Mouse (Mus musculus) spleen, adult 18-20 months (tissue): ENCODE measurements around the gene Mettl24.

Experiments
- DNase-seq, 2 experiments: peaks; one replicate each; pipeline ENCODE4 v3.0.0; 2022; ENCODE audit warnings: mixed read lengths in 2 of 2

Gene Mettl24

DNA sequence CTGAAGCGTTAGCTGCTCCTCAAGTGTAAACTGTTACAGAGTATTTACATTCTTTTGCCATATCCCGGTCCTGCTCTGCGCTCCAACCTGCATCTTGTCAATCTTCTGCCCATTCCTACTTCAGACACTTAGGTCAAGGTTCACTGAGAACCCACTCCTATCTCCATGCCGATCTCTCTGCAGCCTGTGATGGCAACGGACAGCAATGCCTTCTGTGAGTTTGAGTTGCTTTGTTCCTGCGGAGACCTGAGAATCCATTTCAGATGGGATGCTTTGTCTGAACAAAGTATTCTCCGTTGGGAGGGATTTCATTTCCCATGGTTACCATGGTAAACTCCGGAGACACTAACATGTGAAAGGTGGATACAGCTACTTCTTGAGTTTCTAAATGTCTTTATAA lies 2.6 kb downstream of the Mettl24 start:
- no peak for DNase-seq

DNA sequence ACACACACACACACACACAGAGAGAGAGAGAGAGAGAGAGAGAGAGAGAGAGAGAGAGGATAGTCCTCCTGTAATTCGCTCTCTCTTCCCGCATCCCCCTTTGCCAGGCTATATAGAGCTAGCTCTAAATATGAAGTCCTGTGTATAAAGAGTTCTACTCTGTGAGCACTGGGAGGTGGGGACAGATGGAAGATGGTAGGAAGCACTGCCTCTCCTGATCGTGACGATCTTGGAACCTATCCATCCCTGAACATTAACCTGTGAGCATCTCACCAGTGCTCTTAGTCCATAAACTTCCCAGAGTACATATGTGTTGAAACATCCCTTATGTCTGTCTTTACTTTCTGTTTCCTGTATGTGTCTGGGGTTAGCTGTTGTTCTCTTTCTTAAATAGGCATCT lies 3.9 kb downstream of the Mettl24 start:
- no peak for DNase-seq

- no peak for DNase-seq
Observed at GRCm38 (mm10) chr10:40687407-40687806, 4.3 kb downstream of the Mettl24 start.

DNA sequence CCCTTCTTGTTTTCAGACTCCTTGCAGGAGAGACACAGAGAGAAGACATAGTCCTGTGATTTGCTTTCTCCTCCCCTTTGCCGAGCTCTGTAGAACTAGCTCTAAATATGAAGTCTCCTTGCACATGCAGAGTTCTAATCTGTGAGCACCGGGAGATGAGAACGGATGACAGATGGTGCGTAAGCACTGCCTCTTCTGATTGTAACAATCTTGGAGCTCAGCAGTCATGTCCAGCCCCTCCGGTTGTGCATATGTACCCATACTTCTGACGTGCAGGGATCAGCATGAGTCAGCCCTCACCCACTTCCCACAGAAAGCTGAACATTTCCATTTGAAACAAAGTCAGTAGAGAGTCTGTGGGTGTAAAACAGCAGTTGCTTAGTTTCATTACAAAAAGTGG lies 5.2 kb downstream of the Mettl24 start:
- no peak for DNase-seq

- no peak for DNase-seq
Observed at GRCm38 (mm10) chr10:40688873-40689272, 5.8 kb downstream of the Mettl24 start.

DNA sequence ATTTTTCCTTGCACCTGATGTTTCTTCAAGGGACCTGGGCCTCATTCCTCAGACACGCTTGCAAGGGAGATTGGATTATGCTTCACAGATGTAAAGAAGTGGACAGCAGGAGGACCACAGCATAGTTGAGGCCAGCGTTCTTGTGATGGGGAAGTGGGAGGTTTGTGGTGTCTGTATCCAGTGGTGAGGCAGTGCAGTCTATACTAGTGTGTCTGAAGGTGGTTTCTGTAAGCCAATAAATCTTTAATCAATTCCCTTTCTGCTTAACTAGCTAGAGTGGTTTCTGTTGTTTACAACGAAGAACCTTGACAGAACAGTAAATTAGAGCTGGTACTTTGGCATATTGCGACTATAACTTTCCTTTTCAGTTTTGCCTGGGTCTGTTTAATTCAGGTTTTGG lies 15.6 kb downstream of the Mettl24 start:
- no peak for DNase-seq

GRCm38 (mm10) chr10:40711127-40711526 lies 28.0 kb downstream of the Mettl24 start:
- DNase-seq, result no peak

GRCm38 (mm10) chr10:40713018-40713608 lies 30.0 kb downstream of the Mettl24 start:
- no peak for DNase-seq

GRCm38 (mm10) chr10:40713829-40714228 lies 30.7 kb downstream of the Mettl24 start:
- no peak for DNase-seq

- DNase-seq, result no peak
Observed at GRCm38 (mm10) chr10:40715151-40715550, 32.1 kb downstream of the Mettl24 start.

DNA sequence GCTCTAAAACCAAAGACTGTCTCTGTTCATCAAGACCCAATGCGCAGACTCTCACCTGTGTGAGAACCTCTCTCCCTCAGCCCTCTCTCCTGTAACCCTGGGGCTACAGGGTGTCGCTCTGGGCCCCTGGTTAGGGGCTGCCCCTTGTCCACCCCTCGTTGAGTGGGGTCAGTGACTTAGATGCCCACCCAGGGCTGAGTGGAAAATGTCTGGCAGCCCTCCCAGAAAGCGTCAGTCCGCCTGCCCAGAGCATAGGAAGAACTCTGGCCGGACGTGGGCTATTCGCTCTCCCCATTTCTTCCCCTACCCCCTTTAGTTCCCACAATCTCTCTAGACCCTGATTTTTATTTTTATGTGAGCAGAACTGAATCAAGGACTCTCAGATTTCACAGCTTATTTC lies 33.2 kb downstream of the Mettl24 start:
- no peak for DNase-seq

GRCm38 (mm10) chr10:40716713-40717112 lies 33.6 kb downstream of the Mettl24 start:
- DNase-seq, result no peak

DNA sequence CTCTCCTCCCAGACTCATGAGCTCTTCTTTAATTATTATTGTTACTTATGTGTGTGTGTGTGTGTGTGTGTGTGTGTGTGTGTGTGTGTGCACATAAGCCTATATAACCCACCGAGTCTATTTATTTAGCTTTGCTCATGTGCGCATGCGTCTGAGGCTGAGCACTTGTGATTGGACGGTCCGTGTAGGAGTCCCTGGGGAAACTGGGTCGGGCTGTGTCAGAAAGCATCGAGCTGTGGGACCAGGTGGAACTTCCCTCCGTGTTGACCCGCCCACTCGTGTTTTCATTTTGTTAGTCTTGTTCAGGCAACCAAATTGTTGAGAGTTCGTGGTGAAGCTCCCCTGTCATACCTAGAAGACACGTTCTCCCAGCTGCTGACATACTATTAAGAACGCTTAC lies 35.3 kb downstream of the Mettl24 start:
- no peak for DNase-seq

- no peak for DNase-seq
Observed at GRCm38 (mm10) chr10:40719062-40719461, 36.0 kb downstream of the Mettl24 start.

GRCm38 (mm10) chr10:40720883-40721282 lies 37.8 kb downstream of the Mettl24 start:
- DNase-seq, result no peak

GRCm38 (mm10) chr10:40724342-40724741 lies 41.3 kb downstream of the Mettl24 start:
- DNase-seq, result no peak

DNA sequence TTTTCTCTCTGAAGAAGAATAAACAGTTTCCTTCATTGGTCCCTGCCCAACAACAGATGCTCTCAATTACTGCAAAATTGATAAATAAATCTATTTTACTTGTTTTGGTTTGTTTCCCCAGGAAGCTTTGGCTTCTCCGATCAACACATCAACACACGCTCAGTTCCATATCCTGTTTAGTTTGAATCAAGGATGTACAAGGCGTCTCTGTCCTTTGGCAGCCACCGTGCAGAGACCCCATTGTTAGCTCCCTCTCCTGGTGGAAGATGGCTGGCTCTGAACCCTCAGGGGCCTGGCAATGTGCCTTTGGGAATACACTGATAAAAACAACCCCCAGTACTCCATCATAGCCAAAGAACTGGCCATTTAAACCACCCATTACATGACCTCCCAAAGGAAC lies 42.0 kb downstream of the Mettl24 start:
- no peak for DNase-seq

DNA sequence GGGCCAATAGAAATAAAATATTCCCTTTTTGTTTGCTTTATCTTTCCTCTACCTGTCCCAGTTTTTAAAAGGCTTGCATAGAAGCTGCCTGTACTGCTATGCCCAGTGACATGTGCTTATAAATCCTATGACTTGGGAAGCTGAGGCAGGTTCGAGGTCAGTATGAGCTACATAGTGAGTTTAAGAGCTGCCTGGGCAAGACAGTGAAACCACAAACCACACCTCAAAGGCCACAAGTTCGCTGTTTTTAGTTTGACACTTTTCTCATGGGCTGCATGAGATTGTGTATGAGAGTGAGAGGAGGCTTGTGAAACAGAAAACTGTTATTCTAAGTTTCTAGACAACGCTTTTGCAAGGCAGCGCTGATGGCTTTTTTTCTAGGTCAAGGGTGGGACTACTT lies 42.4 kb downstream of the Mettl24 start:
- DNase-seq, result no peak

- DNase-seq, result no peak
Observed at GRCm38 (mm10) chr10:40726288-40726902, 43.3 kb downstream of the Mettl24 start.

- DNase-seq, result no peak
Observed at GRCm38 (mm10) chr10:40726989-40727388, 43.9 kb downstream of the Mettl24 start.

- no peak for DNase-seq
Observed at GRCm38 (mm10) chr10:40730200-40730599, 47.1 kb downstream of the Mettl24 start.

DNA sequence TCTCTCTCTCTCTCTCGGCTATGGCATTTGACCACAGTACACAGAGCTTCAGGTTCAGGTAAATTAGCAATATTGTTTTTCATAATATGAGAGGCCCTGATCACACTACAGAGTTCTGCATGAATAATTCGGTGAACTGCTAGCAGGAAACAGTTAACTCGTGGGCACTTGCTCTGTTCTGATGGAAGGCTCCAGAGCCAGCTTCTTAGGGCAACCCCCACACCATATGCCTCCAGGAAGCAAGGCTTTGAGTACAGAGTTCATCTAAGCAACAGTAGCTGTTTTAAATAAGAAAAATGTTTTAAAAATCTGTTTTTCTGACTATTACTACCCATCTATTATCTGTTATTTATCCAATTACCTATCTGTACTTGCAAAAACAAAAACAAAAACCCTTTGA lies 50.2 kb downstream of the Mettl24 start:
- no peak for DNase-seq

DNA sequence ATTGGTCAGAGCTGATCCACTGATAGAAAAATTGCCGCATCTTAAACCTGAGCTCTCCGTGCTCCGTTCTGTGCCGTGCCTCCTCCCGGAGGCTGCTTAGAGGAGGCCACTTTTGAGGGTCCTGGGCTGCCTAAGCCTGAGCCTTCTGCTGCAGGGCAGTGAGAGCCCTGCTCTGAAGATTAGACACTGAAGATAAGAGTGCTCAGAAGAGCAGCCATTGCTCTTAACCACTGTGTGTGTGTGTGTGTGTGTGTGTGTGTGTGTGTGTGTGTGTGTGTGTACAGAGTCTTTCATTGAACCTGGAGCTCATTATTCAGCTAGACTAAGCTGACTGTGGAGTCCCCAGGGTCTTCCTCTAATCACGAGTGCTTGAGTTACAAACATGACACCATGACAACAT lies 53.1 kb downstream of the Mettl24 start:
- no peak for DNase-seq

DNA sequence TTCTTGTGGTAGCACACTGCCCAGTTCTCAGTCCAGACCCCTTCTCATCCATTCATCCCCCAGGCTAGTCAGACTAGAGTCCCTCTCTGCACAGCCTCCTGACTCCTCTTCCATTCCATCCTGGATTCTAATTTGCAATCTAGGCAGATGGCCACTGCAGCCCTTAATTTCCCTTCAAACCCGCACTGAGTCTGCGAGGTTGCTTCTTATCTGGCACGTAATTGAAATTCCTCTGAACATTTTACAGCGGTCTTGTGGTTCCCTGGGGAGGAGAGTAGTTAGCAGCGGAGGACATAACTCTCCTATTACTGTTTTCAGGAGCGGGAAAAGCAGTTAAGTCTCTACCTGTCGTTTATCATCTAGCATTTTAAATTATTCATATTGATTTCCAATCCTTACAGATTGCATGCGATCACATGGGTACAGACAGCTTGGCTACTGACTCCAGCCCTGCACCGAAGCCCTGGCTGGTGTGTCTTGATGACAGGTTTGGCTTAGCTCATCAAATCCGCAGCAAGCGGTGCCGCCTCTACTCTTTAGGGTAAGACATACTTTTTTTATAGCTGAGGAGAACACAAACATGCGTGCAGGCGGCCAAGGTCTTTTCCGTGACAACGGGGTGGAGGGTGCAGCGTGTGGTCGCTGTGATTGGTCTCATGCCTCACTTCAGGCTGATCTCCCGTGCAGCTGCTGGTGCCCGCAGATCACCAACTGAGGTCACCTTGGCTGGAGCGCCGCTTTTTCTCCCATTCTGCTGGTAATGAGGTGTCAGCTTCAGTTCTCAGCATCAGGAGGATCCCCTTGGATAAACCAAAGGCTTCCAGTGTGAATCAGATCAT lies 54.4 kb downstream of the Mettl24 start:
- DNase-seq, result no peak
